Mouse (Mus musculus) embryo, embryonic 11 days (tissue): ENCODE results near the gene Tanc1.

Source experiments
- DNase-seq: peaks from one replicate; pipeline ENCODE4 v3.0.0-alpha.2; 2015

Tanc1 gene

GRCm38 (mm10) chr2:59653306-59654165 lies 41.7 kb downstream of the Tanc1 start:
- peak; percentile 67 for DNase-seq

- no peak for DNase-seq
Measured at GRCm38 (mm10) chr2:59655471-59655870, 43.6 kb downstream of the Tanc1 start.

- DNase-seq = no peak
Measured at GRCm38 (mm10) chr2:59656680-59657079, 44.8 kb downstream of the Tanc1 start.

GRCm38 (mm10) chr2:59659686-59660085 lies 47.8 kb downstream of the Tanc1 start:
- DNase-seq = no peak

GRCm38 (mm10) chr2:59660891-59661805 lies 49.3 kb downstream of the Tanc1 start:
- DNase-seq = no peak

GRCm38 (mm10) chr2:59664803-59665567 lies 53.1 kb downstream of the Tanc1 start:
- DNase-seq = no peak

GRCm38 (mm10) chr2:59666533-59666932 lies 54.7 kb downstream of the Tanc1 start:
- DNase-seq = no peak

GRCm38 (mm10) chr2:59670087-59671060 lies 58.5 kb downstream of the Tanc1 start:
- no peak for DNase-seq

GRCm38 (mm10) chr2:59671671-59672070 lies 59.8 kb downstream of the Tanc1 start:
- no peak for DNase-seq

- DNase-seq = no peak
Measured at GRCm38 (mm10) chr2:59672086-59672485, 60.2 kb downstream of the Tanc1 start.

- DNase-seq = no peak
Measured at GRCm38 (mm10) chr2:59672686-59673085, 60.8 kb downstream of the Tanc1 start.

- DNase-seq = no peak
Measured at GRCm38 (mm10) chr2:59673351-59673750, 61.5 kb downstream of the Tanc1 start.

GRCm38 (mm10) chr2:59673877-59674276 lies 62.0 kb downstream of the Tanc1 start:
- peak; percentile 71 for DNase-seq

GRCm38 (mm10) chr2:59675270-59675995 lies 63.6 kb downstream of the Tanc1 start:
- no peak for DNase-seq

GRCm38 (mm10) chr2:59676041-59676440 lies 64.2 kb downstream of the Tanc1 start:
- no peak for DNase-seq

GRCm38 (mm10) chr2:59676442-59676841 lies 64.6 kb downstream of the Tanc1 start:
- no peak for DNase-seq

GRCm38 (mm10) chr2:59679424-59680020 lies 67.7 kb downstream of the Tanc1 start:
- no peak for DNase-seq

- DNase-seq = no peak
Measured at GRCm38 (mm10) chr2:59680736-59681135, 68.9 kb downstream of the Tanc1 start.

GRCm38 (mm10) chr2:59681181-59681580 lies 69.3 kb downstream of the Tanc1 start:
- no peak for DNase-seq

- DNase-seq = no peak
Measured at GRCm38 (mm10) chr2:59684864-59685605, 73.2 kb downstream of the Tanc1 start.
